In the genomic region with DNA sequence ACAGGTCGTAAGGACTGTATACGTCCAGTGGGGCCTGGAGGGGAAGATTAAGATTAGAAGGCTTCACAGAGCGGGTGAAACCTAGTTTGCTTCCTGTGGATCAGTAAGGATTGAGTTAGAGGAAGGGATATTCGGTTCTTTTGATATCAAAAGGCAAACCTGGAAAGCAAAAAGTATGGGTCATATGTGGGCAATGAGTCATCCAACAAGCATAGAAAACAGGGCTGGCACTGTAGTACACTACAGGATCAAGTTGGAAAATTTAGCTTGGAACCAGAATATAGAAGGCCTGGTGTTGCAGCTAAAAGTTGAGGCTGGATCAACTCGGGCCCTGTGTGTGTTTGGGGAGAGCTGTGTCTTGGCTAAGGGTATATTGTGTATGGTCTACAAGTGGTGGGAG, we compare ENCODE assay signal across 23 mouse cellular contexts.
DNase-seq lines count a peak whose midpoint lies in the region; ATAC-seq and TF ChIP-seq lines count a peak whose summit lies in the region.
"Had no signal": no experiment of that assay in that cellular context is flagged by ENCODE, and none has a peak within 500 bp of the region (broad histone marks: within the 10 kb centered on the region; RNA-seq: fewer than 3 reads in every experiment).

No protein-coding gene starts in this region.

- H3K4me1 ChIP-seq in heart, embryonic 15.5 days (replicated peaks) = peaks cover 48% of the 10 kb centered on the region
- H3K4me1 ChIP-seq in heart, embryonic 11.5 days (ENCODE audit: control insufficient read depth, insufficient read depth, low read length) = peaks cover 40% of the 10 kb centered on the region
- H3K4me1 ChIP-seq: hindbrain, embryonic 12.5 days; hindbrain, embryonic 15.5 days had no signal

- peak overlapping the region; percentile 3; the same call in 1 of the 2 replicates for H3K27ac ChIP-seq in heart, embryonic 15.5 days
- no peak overlapping the region for H3K27ac ChIP-seq in heart, embryonic 11.5 days (ENCODE audit: low read depth, low read length)
- H3K27ac ChIP-seq: embryonic facial prominence, embryonic 10.5 days; embryonic facial prominence, embryonic 13.5 days; forebrain, embryonic 10.5 days; forebrain, embryonic 13.5 days; hindbrain, embryonic 12.5 days; hindbrain, embryonic 15.5 days had no signal

- H3K79me2 ChIP-seq in myocyte (ENCODE audit: control insufficient read depth, insufficient read depth) = no peaks in the 10 kb centered on the region

- no peaks in the 10 kb centered on the region for H3K9me3 ChIP-seq in heart, embryonic 15.5 days (replicated peaks)
- H3K9me3 ChIP-seq in heart, embryonic 11.5 days (replicated peaks; ENCODE audit: control insufficient read depth, low read length) = no peaks in the 10 kb centered on the region
- H3K9me3 ChIP-seq: embryonic facial prominence, embryonic 10.5 days; embryonic facial prominence, embryonic 13.5 days; forebrain, embryonic 10.5 days; forebrain, embryonic 13.5 days; heart, embryonic 13.5 days; hindbrain, embryonic 12.5 days; hindbrain, embryonic 15.5 days had no signal

- DNase-seq in NIH3T3 (ENCODE audit: low read depth) = peak; percentile 11
- DNase-seq in layer of hippocampus, postnatal 36 days = no peak
- no peak for DNase-seq in adrenal gland, postnatal 36 days
- no peak for DNase-seq in retina, postnatal 1 day
- DNase-seq: cerebellum, adult 11-12 months; cerebellum, adult 9-10 months; cerebellum, postnatal 25 days; embryo, embryonic 11 days; gastrocnemius, postnatal 10 days; gastrocnemius, postnatal 36 days had no signal

- WGBS in heart, embryonic 15.5 days = 79% methylated on average over 5 of the region's 5 CpGs
- 84% methylated on average over 5 of the region's 5 CpGs for WGBS in heart, embryonic 11.5 days (ENCODE audit: insufficient replicate concordance)

- TF ChIP-seq POLR2A in myocyte (IDR thresholded peaks at IDR 0.05; ENCODE audit: insufficient read length, low read depth) = no peak

- ATAC-seq in heart, embryonic 15.5 days (replicated peaks; ENCODE audit: insufficient number of reproducible peaks, insufficient read depth, low FRiP score, low read depth) = no peak
- ATAC-seq in heart, embryonic 11.5 days (replicated peaks; ENCODE audit: insufficient number of reproducible peaks, low FRiP score, low TSS enrichment) = no peak
- ATAC-seq: forebrain, embryonic 13.5 days; forebrain, embryonic 16.5 days; intestine, postnatal 0 days had no signal

- no peak overlapping the region for H3K4me3 ChIP-seq in heart, embryonic 15.5 days
- no peak overlapping the region for H3K4me3 ChIP-seq in heart, embryonic 11.5 days (ENCODE audit: low read depth, low read length)
- no peak overlapping the region for H3K4me3 ChIP-seq in myocyte
- H3K4me3 ChIP-seq: embryonic facial prominence, embryonic 10.5 days; embryonic facial prominence, embryonic 13.5 days; erythroblast, embryonic 14.5 days; forebrain, embryonic 10.5 days; forebrain, embryonic 13.5 days; heart, embryonic 13.5 days; hindbrain, embryonic 12.5 days; hindbrain, embryonic 15.5 days had no signal

- no peak overlapping the region for H3K9ac ChIP-seq in heart, embryonic 15.5 days
- H3K9ac ChIP-seq in heart, embryonic 11.5 days (ENCODE audit: low read depth, low read length) = no peak overlapping the region
- H3K9ac ChIP-seq: embryonic facial prominence, embryonic 13.5 days; forebrain, embryonic 13.5 days; heart, embryonic 13.5 days; hindbrain, embryonic 12.5 days; hindbrain, embryonic 15.5 days had no signal

- H3ac ChIP-seq in myocyte (ENCODE audit: control insufficient read depth, insufficient read length) = no peak overlapping the region

- no peaks in the 10 kb centered on the region for H3K36me3 ChIP-seq in heart, embryonic 15.5 days
- no peaks in the 10 kb centered on the region; the same call in 1 of the 2 replicates for H3K36me3 ChIP-seq in heart, embryonic 11.5 days (ENCODE audit: control insufficient read depth, insufficient read depth, low read length)
- no peaks in the 10 kb centered on the region for H3K36me3 ChIP-seq in myocyte (ENCODE audit: control insufficient read depth, insufficient read depth)
- H3K36me3 ChIP-seq: hindbrain, embryonic 12.5 days; hindbrain, embryonic 15.5 days had no signal

- H3K4me2 ChIP-seq in heart, embryonic 15.5 days = no peak overlapping the region
- H3K4me2 ChIP-seq in heart, embryonic 11.5 days = no peak overlapping the region
- peak overlapping the region; percentile 48 for H3K4me2 ChIP-seq in myocyte (ENCODE audit: low read depth)
- H3K4me2 ChIP-seq: embryonic facial prominence, embryonic 13.5 days; forebrain, embryonic 13.5 days; heart, embryonic 13.5 days; hindbrain, embryonic 12.5 days; hindbrain, embryonic 15.5 days had no signal

- no peaks in the 10 kb centered on the region for H3K27me3 ChIP-seq in heart, embryonic 15.5 days
- no peaks in the 10 kb centered on the region for H3K27me3 ChIP-seq in heart, embryonic 11.5 days (ENCODE audit: control insufficient read depth, insufficient read depth, low read length)
- H3K27me3 ChIP-seq in myocyte (ENCODE audit: control insufficient read depth, insufficient read depth, insufficient read length) = no peaks in the 10 kb centered on the region
- H3K27me3 ChIP-seq: embryonic facial prominence, embryonic 13.5 days; forebrain, embryonic 13.5 days; heart, embryonic 13.5 days; hindbrain, embryonic 12.5 days; hindbrain, embryonic 15.5 days had no signal

TF ChIP-seq in myocyte, 11 proteins besides CTCF, POLR2A, EP300 and RAD21:
- TF ChIP-seq MYOG (IDR thresholded peaks at IDR 0.05; ENCODE audit: control insufficient read depth in 1 of 3, insufficient read depth in 1 of 3, insufficient read length in 2 of 3, low read depth in 2 of 3) (no peak), POLR2AphosphoS2 (IDR thresholded peaks at IDR 0.05; ENCODE audit: insufficient read length, low read depth) (no peak), E2F4 (IDR thresholded peaks at IDR 0.05; ENCODE audit: insufficient read depth) (no peak), USF1 (IDR thresholded peaks at IDR 0.05; ENCODE audit: low read depth) (no peak), MYOD1 (IDR thresholded peaks at IDR 0.05; ENCODE audit: control insufficient read depth in 1 of 3, insufficient read length in 2 of 3, low read depth in 2 of 3) (no peak), CEBPB (IDR thresholded peaks at IDR 0.05; ENCODE audit: insufficient read depth, poor library complexity, severe bottlenecking) (no peak), REST (IDR thresholded peaks at IDR 0.05; ENCODE audit: insufficient read depth, insufficient read length) (no peak), MAX (IDR thresholded peaks at IDR 0.05; ENCODE audit: low read depth) (no peak), TCF3 (IDR thresholded peaks at IDR 0.05; ENCODE audit: insufficient read length, low read depth) (no peak), SRF (IDR thresholded peaks at IDR 0.05; ENCODE audit: control insufficient read depth, insufficient read length, low read depth) (no peak), TCF12 (IDR thresholded peaks at IDR 0.05; ENCODE audit: insufficient read depth, poor library complexity, severe bottlenecking) (no peak)
